Mouse (Mus musculus) lung, embryonic 15.5 days (tissue): ENCODE results near the gene Gpam. TPM values are rescaled to one million over a fixed set of nuclear protein-coding genes. Genes with fewer than 3 reads are reported as not detected.

Experiments
- ATAC-seq: fragments of 200-750 bp; cut with Nextera tagmentation; 2 replicates; pipeline ENCODE4 v1.8.0; 2017; ENCODE audit warnings: moderate number of reproducible peaks, borderline replicate concordance; ENCODE audit not compliant: low FRiP score, low TSS enrichment; ENCODE audit errors: extremely low read depth
- H3K27ac ChIP-seq: fragments of 300-500 bp; sonication (generic); 2 replicates; pipeline ENCODE4 v1.5.1; 2015; ENCODE audit warnings: moderate library complexity, mild to moderate bottlenecking, inconsistent platforms
- H3K27me3 ChIP-seq: fragments of 300-500 bp; sonication (generic); 2 replicates; pipeline ENCODE4 v1.6.1; 2015; ENCODE audit warnings: inconsistent platforms
- H3K36me3 ChIP-seq: fragments of 300-500 bp; sonication (generic); 2 replicates; pipeline ENCODE4 v1.6.1; 2015; ENCODE audit warnings: inconsistent platforms
- H3K4me1 ChIP-seq: fragments of 300-500 bp; sonication (generic); 2 replicates; pipeline ENCODE4 v1.6.1; 2015; ENCODE audit warnings: inconsistent platforms
- H3K4me2 ChIP-seq: fragments of 300-500 bp; sonication (generic); 2 replicates; pipeline ENCODE4 v1.6.1; 2015; ENCODE audit warnings: inconsistent platforms, mild to moderate bottlenecking, moderate library complexity
- H3K4me3 ChIP-seq: fragments of 300-500 bp; sonication (generic); 2 replicates; pipeline ENCODE4 v1.5.1; 2015; ENCODE audit warnings: mild to moderate bottlenecking, inconsistent platforms
- H3K9ac ChIP-seq: fragments of 300-500 bp; sonication (generic); 2 replicates; pipeline ENCODE4 v1.6.1; 2015; ENCODE audit warnings: inconsistent platforms
- H3K9me3 ChIP-seq: fragments of 300-500 bp; sonication (generic); 2 replicates; pipeline ENCODE4 v1.6.1; 2016; ENCODE audit warnings: inconsistent platforms
- WGBS: fragments of 180-500 bp; shearing (Covaris S2); methylation state at CpG from one replicate; pipeline ENCODE4 v1.1.7; 2015; 5-methylcytosine and 5-hydroxymethylcytosine counted together
- polyA plus RNA-seq: library from polyadenylated mRNA; unstranded; fragments of >200 nt; fragmentation: Nextera tagmentation; extraction: Ambion mirVana; gene quantifications from 2 replicates; pipeline ENCODE4 v1.2.1, GENCODE M21; 2015

Gpam gene
- polyA plus RNA-seq, 1 experiment from 2014 or later, result 29.2 TPM

GRCm38 (mm10) chr19:55100227-55101140 is 26.6 kb downstream of the Gpam start:
- no peaks in the 10 kb centered on the region for H3K27me3 ChIP-seq
- 57% methylated on average over 2 of the region's 2 CpGs for WGBS
- H3K4me3 ChIP-seq, result peak overlapping the region; percentile 98
- peaks cover 42% of the 10 kb centered on the region for H3K4me1 ChIP-seq
- peak overlapping the region; percentile 90 for H3K9ac ChIP-seq
- peak overlapping the region; percentile 91 for H3K4me2 ChIP-seq
- no peaks in the 10 kb centered on the region for H3K9me3 ChIP-seq
- peak overlapping the region; percentile 96 for H3K27ac ChIP-seq
- H3K36me3 ChIP-seq, result peaks cover 11% of the 10 kb centered on the region
- ATAC-seq, result no peak

- WGBS, result under 1% methylated on average over 69 of the region's 69 CpGs
- peak; percentile 66 for ATAC-seq
- Histone ChIP-seq H3K27me3 (no peaks in the 10 kb centered on the region), H3K9ac (peak overlapping the region; percentile 90), H3K9me3 (no peaks in the 10 kb centered on the region), H3K27ac (peak overlapping the region; percentile 96), H3K4me3 (peak overlapping the region; percentile 98), H3K4me2 (peak overlapping the region; percentile 91), H3K4me1 (peaks cover 42% of the 10 kb centered on the region), H3K36me3 (peaks cover 17% of the 10 kb centered on the region)
Measured at GRCm38 (mm10) chr19:55099184-55100160, 27.6 kb downstream of the Gpam start.

GRCm38 (mm10) chr19:55098409-55099183 is 28.4 kb downstream of the Gpam start:
- Histone ChIP-seq H3K4me2 (peak overlapping the region; percentile 91), H3K27ac (peak overlapping the region; percentile 96), H3K4me3 (peak overlapping the region; percentile 98), H3K9me3 (no peaks in the 10 kb centered on the region), H3K27me3 (no peaks in the 10 kb centered on the region), H3K4me1 (peaks cover 37% of the 10 kb centered on the region), H3K9ac (peak overlapping the region; percentile 90), H3K36me3 (peaks cover 21% of the 10 kb centered on the region)
- under 1% methylated on average over 30 of the region's 30 CpGs for WGBS
- peak; percentile 74 for ATAC-seq

- Histone ChIP-seq H3K4me1 (peaks cover 39% of the 10 kb centered on the region), H3K27me3 (no peaks in the 10 kb centered on the region), H3K27ac (peak overlapping the region; percentile 96), H3K4me3 (peak overlapping the region; percentile 98; the same call in 1 of the 2 replicates), H3K4me2 (peak overlapping the region; percentile 91), H3K36me3 (peaks cover 21% of the 10 kb centered on the region), H3K9ac (no peak overlapping the region), H3K9me3 (no peaks in the 10 kb centered on the region)
- no peak for ATAC-seq
- WGBS, result 16% methylated on average over 9 of the region's 9 CpGs
Measured at GRCm38 (mm10) chr19:55097396-55097967, 29.6 kb downstream of the Gpam start.

- Histone ChIP-seq H3K27me3 (no peaks in the 10 kb centered on the region), H3K9ac (no peak overlapping the region), H3K4me2 (no peak overlapping the region; the same call in 1 of the 2 replicates), H3K27ac (no peak overlapping the region), H3K4me3 (no peak overlapping the region), H3K4me1 (peaks cover 46% of the 10 kb centered on the region), H3K36me3 (peaks cover 21% of the 10 kb centered on the region), H3K9me3 (no peaks in the 10 kb centered on the region)
- 67% methylated on average over 4 of the region's 4 CpGs for WGBS
- no peak for ATAC-seq
Measured at GRCm38 (mm10) chr19:55096666-55097065, 30.4 kb downstream of the Gpam start.

- 67% methylated on average over 7 of the region's 7 CpGs for WGBS
- H3K27me3 ChIP-seq, result no peaks in the 10 kb centered on the region
- no peaks in the 10 kb centered on the region for H3K9me3 ChIP-seq
- ATAC-seq, result no peak
- H3K4me3 ChIP-seq, result no peak overlapping the region
- no peak overlapping the region for H3K9ac ChIP-seq
- peaks cover 54% of the 10 kb centered on the region for H3K4me1 ChIP-seq
- H3K36me3 ChIP-seq, result peaks cover 21% of the 10 kb centered on the region
- H3K4me2 ChIP-seq, result no peak overlapping the region
- H3K27ac ChIP-seq, result no peak overlapping the region
Measured at GRCm38 (mm10) chr19:55095547-55095946, 31.5 kb downstream of the Gpam start.

- peak; percentile 72; the same call in 1 of the 2 replicates for ATAC-seq
- Histone ChIP-seq H3K27me3 (no peaks in the 10 kb centered on the region), H3K27ac (peak overlapping the region; percentile 72), H3K4me2 (peak overlapping the region; percentile 19; the same call in 1 of the 2 replicates), H3K9ac (no peak overlapping the region), H3K9me3 (no peaks in the 10 kb centered on the region), H3K36me3 (peaks cover 52% of the 10 kb centered on the region), H3K4me1 (peaks cover 32% of the 10 kb centered on the region), H3K4me3 (no peak overlapping the region)
- 43% methylated on average over 17 of the region's 17 CpGs for WGBS
Measured at GRCm38 (mm10) chr19:55091602-55092413, 35.2 kb downstream of the Gpam start.

GRCm38 (mm10) chr19:55090885-55091284 is 36.2 kb downstream of the Gpam start:
- 54% methylated on average over 12 of the region's 12 CpGs for WGBS
- ATAC-seq, result peak; percentile 47

GRCm38 (mm10) chr19:55090142-55090541 is 36.9 kb downstream of the Gpam start:
- Histone ChIP-seq H3K4me3 (no peak overlapping the region), H3K36me3 (peaks cover 54% of the 10 kb centered on the region), H3K4me2 (no peak overlapping the region), H3K9me3 (no peaks in the 10 kb centered on the region), H3K27me3 (no peaks in the 10 kb centered on the region), H3K27ac (peak overlapping the region; percentile 55), H3K9ac (no peak overlapping the region), H3K4me1 (peaks cover 29% of the 10 kb centered on the region)
- no peak for ATAC-seq
- 48% methylated on average over 7 of the region's 7 CpGs for WGBS

More at GRCm38 (mm10) chr19:55090885-55091284, 36.2 kb downstream of the Gpam start:
- Histone ChIP-seq H3K27ac (peak overlapping the region; percentile 55), H3K9ac (no peak overlapping the region), H3K4me1 (peaks cover 29% of the 10 kb centered on the region), H3K27me3 (no peaks in the 10 kb centered on the region), H3K36me3 (peaks cover 54% of the 10 kb centered on the region), H3K4me2 (peak overlapping the region; percentile 2; the same call in 1 of the 2 replicates), H3K4me3 (no peak overlapping the region), H3K9me3 (no peaks in the 10 kb centered on the region)

GRCm38 (mm10) chr19:55087776-55088175 is 39.3 kb downstream of the Gpam start:
- WGBS, result 77% methylated on average over 8 of the region's 8 CpGs
- peaks cover 71% of the 10 kb centered on the region for H3K36me3 ChIP-seq

More at GRCm38 (mm10) chr19:55087776-55088175, 39.3 kb downstream of the Gpam start:
- Histone ChIP-seq H3K27ac (no peak overlapping the region), H3K4me2 (no peak overlapping the region), H3K27me3 (no peaks in the 10 kb centered on the region), H3K4me3 (no peak overlapping the region), H3K9me3 (no peaks in the 10 kb centered on the region), H3K4me1 (peaks cover 25% of the 10 kb centered on the region), H3K9ac (no peak overlapping the region)
- no peak for ATAC-seq
